Mouse (Mus musculus) adipocyte (in vitro differentiated cells): ENCODE results near the gene Cxcl15.
A peak's percentile ranks its signal among the peaks of the same experiment; 100 is the strongest.

Experiments
- DNase-seq: peaks from one replicate; pipeline ENCODE4 v3.0.0-alpha.2; 2016; ENCODE audit warnings: low spot score

Cxcl15 gene

GRCm38 (mm10) chr5:90794195-90794625, at the start of gene Cxcl15:
Cxcl15 (plus strand) TSS chr5:90794534.
- DNase-seq = no peak

GRCm38 (mm10) chr5:90753934-90754333, 40.4 kb upstream of the Cxcl15 start:
- no peak for DNase-seq

- DNase-seq = peak; percentile 87
Observed at GRCm38 (mm10) chr5:90758020-90758605, 36.2 kb upstream of the Cxcl15 start.

GRCm38 (mm10) chr5:90759077-90760065, 35.0 kb upstream of the Cxcl15 start, which contains the start of gene Cxcl5:
Cxcl5 (plus strand) TSS chr5:90759360.
- DNase-seq = peak; percentile 64

GRCm38 (mm10) chr5:90760303-90760702, 34.0 kb upstream of the Cxcl15 start:
- no peak for DNase-seq

- no peak for DNase-seq
Observed at GRCm38 (mm10) chr5:90760844-90761243, 33.5 kb upstream of the Cxcl15 start.

- DNase-seq = no peak
Observed at GRCm38 (mm10) chr5:90761834-90762233, 32.5 kb upstream of the Cxcl15 start.

GRCm38 (mm10) chr5:90763912-90764665, 30.2 kb upstream of the Cxcl15 start:
- DNase-seq = no peak

GRCm38 (mm10) chr5:90765821-90766606, 28.3 kb upstream of the Cxcl15 start:
- no peak for DNase-seq

GRCm38 (mm10) chr5:90768218-90768617, 26.1 kb upstream of the Cxcl15 start, which contains the start of gene Ppbp:
Ppbp (plus strand) TSS chr5:90768518.
- DNase-seq = no peak

GRCm38 (mm10) chr5:90771369-90771768, 23.0 kb upstream of the Cxcl15 start:
- no peak for DNase-seq

GRCm38 (mm10) chr5:90771880-90772653, 22.3 kb upstream of the Cxcl15 start, which contains the start of gene Pf4:
Pf4 (plus strand) TSS chr5:90772435.
- DNase-seq = no peak

GRCm38 (mm10) chr5:90775562-90775961, 18.8 kb upstream of the Cxcl15 start:
- no peak for DNase-seq

GRCm38 (mm10) chr5:90777621-90778020, 16.7 kb upstream of the Cxcl15 start:
- no peak for DNase-seq

GRCm38 (mm10) chr5:90778856-90779255, 15.5 kb upstream of the Cxcl15 start:
- DNase-seq = no peak

GRCm38 (mm10) chr5:90783697-90784096, 10.6 kb upstream of the Cxcl15 start:
- peak; percentile 57 for DNase-seq

GRCm38 (mm10) chr5:90785659-90786588, 8.4 kb upstream of the Cxcl15 start, which contains the start of gene Cxcl3:
Cxcl3 (plus strand) TSS chr5:90786103.
- peak; percentile 68 for DNase-seq

GRCm38 (mm10) chr5:90788114-90788513, 6.2 kb upstream of the Cxcl15 start:
- no peak for DNase-seq
